Mouse (Mus musculus) cerebellum, adult 8-10 months (tissue): ENCODE results near the gene Gm26657.

Experiments used
- DNase-seq: peaks from one replicate; pipeline ENCODE4 v3.0.0; 2022

Gene Gm26657

GRCm38 (mm10) chr4:56767861-56768284 lies 28.0 kb downstream of the Gm26657 start:
- DNase-seq, result no peak

- DNase-seq, result no peak
Observed at GRCm38 (mm10) chr4:56768913-56769312, 29.0 kb downstream of the Gm26657 start.

GRCm38 (mm10) chr4:56771065-56771464 lies 31.2 kb downstream of the Gm26657 start:
- DNase-seq, result no peak
